Mouse (Mus musculus): Measurements from ENCODE around the gene Sec11a.

The Sec11a gene

DNA sequence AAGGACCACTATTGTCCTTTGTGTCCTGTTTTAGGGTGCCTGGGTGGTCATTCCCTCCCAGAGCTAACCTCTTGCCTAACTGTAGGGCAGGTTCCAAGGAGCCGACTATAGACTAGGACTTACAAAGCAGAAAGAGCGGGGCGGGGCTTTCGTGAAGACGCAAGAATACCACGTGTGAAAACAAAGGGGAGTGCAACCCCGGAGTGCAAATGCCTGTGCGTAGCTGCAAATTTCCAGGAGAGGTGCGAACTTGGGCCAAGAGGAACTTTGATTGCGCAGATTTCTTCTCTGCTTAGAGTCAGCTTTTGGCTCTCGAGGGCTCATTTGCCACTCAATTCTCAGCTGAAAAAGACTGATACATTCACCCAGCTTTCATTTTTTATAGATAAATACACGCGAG lies 87.4 kb downstream of the Sec11a start:
- peak; percentile 89 for DNase-seq (ENCODE audit: low read depth, low spot score)

- peak; percentile 89 for DNase-seq (ENCODE audit: low read depth, low spot score)
Observed at GRCm38 (mm10) chr7:80857181-80857580, 90.4 kb downstream of the Sec11a start.

- DNase-seq (ENCODE audit: low read depth, low spot score) = no peak
Observed at GRCm38 (mm10) chr7:80855316-80855715, 92.3 kb downstream of the Sec11a start.
